Mouse (Mus musculus) CH12.LX (cell line): Measurements from ENCODE around the gene Greb1. TPM values are rescaled to one million over a fixed set of nuclear protein-coding genes. Genes with fewer than 3 reads are reported as not detected.

Experiments
- DNase-seq: peaks from one replicate; pipeline ENCODE4 v3.0.0-alpha.2; 2013; ENCODE audit errors: extremely low read depth
- H3K27ac ChIP-seq: 2 replicates; pipeline ENCODE4 v1.5.1; 2012; ENCODE audit warnings: low read depth, mild to moderate bottlenecking, control low read depth, moderate library complexity; ENCODE audit not compliant: insufficient read depth
- H3K27me3 ChIP-seq: replicated peaks from 2 replicates; pipeline ENCODE3; 2012; ENCODE audit warnings: inconsistent platforms
- H3K36me3 ChIP-seq, 2 experiments: replicated peaks in 1 of 2; 2 replicates each; pipeline versions ENCODE3 to v1.6.1; 2012; ENCODE audit warnings: inconsistent platforms in 1 of 2, low read length in 1 of 2, mild to moderate bottlenecking in 1 of 2, mixed read lengths in 1 of 2, moderate library complexity in 1 of 2; ENCODE audit not compliant: control insufficient read depth in 1 of 2, insufficient read depth in 1 of 2
- H3K4me1 ChIP-seq, 2 experiments: 2 replicates each; pipeline ENCODE4 v1.6.1; 2012; ENCODE audit warnings: inconsistent platforms in 1 of 2, moderate library complexity in 1 of 2; ENCODE audit not compliant: insufficient read depth in 2 of 2, control insufficient read depth in 1 of 2
- H3K4me2 ChIP-seq: 2 replicates; pipeline ENCODE4 v1.6.1; 2012; ENCODE audit warnings: low read depth, mild to moderate bottlenecking, control low read depth; ENCODE audit not compliant: poor library complexity, insufficient read depth, severe bottlenecking
- H3K4me3 ChIP-seq, 3 experiments: fragments of 150-350 bp in 1 of 3; sonication (generic) in 1 of 3; replicated peaks in 1 of 3; 2 replicates each; pipeline versions ENCODE3 to v1.5.1; 2011 to 2012; ENCODE audit warnings: low read depth in 2 of 3, low read length in 2 of 3, mild to moderate bottlenecking in 2 of 3, moderate library complexity in 2 of 3, control low read depth in 1 of 3, improper control_type of control experiment in 1 of 3, inconsistent platforms in 1 of 3, mixed read lengths in 1 of 3; ENCODE audit not compliant: poor library complexity in 1 of 3
- H3K79me2 ChIP-seq: replicated peaks from 2 replicates; pipeline ENCODE4 v1.6.1; 2012; ENCODE audit warnings: mild to moderate bottlenecking, moderate library complexity; ENCODE audit not compliant: control insufficient read depth, poor library complexity, insufficient read depth, severe bottlenecking; ENCODE audit errors: extremely low read depth
- H3K9ac ChIP-seq: 2 replicates; pipeline ENCODE4 v1.6.1; 2012; ENCODE audit warnings: low read depth, mild to moderate bottlenecking, control low read depth, moderate library complexity; ENCODE audit not compliant: insufficient read depth
- H3K9me3 ChIP-seq: replicated peaks from 2 replicates; pipeline ENCODE3; 2012; ENCODE audit warnings: low read length, inconsistent platforms, mixed read lengths
- BHLHE40 ChIP-seq: IDR thresholded peaks from 2 replicates; pipeline ENCODE4 v1.6.1; 2011; ENCODE audit warnings: mild to moderate bottlenecking, low read depth, low read length, improper control_type of control experiment
- CHD1 ChIP-seq: IDR thresholded peaks from 2 replicates; pipeline ENCODE4 v1.6.1; 2012; ENCODE audit warnings: low read depth, low read length, improper control_type of control experiment, inconsistent platforms
- CTCF ChIP-seq, 2 experiments: IDR thresholded peaks in 1 of 2; conservative IDR thresholded peaks in 1 of 2; 2 replicates each; pipeline ENCODE4 v1.5.1; 2011 to 2012; ENCODE audit warnings: low read depth in 2 of 2, low read length in 2 of 2, improper control_type of control experiment in 1 of 2, inconsistent platforms in 1 of 2, mild to moderate bottlenecking in 1 of 2, moderate library complexity in 1 of 2
- E2F4 ChIP-seq: IDR thresholded peaks from 2 replicates; pipeline ENCODE4 v1.6.1; 2011; ENCODE audit warnings: low read depth, low read length, improper control_type of control experiment; ENCODE audit not compliant: insufficient replicate concordance
- MAX ChIP-seq: IDR thresholded peaks from 2 replicates; pipeline ENCODE4 v1.6.1; 2011; ENCODE audit warnings: low read length, improper control_type of control experiment
- MAZ ChIP-seq: IDR thresholded peaks from 2 replicates; pipeline ENCODE4 v1.6.1; 2012; ENCODE audit warnings: low read depth, mild to moderate bottlenecking, inconsistent platforms, low read length, improper control_type of control experiment, moderate library complexity
- MYC ChIP-seq: IDR thresholded peaks from 2 replicates; pipeline ENCODE4 v1.6.1; 2011; ENCODE audit warnings: low read depth, mild to moderate bottlenecking, improper control_type of control experiment, low read length
- NELFE ChIP-seq: IDR thresholded peaks from 2 replicates; pipeline ENCODE4 v1.6.1; 2011; ENCODE audit warnings: low read depth, low read length, improper control_type of control experiment
- NRF1 ChIP-seq: IDR thresholded peaks from 2 replicates; pipeline ENCODE4 v1.6.1; 2014; ENCODE audit warnings: low read depth, mild to moderate bottlenecking, inconsistent platforms, low read length, improper control_type of control experiment, moderate library complexity
- POLR2AphosphoS2 ChIP-seq: IDR thresholded peaks from 2 replicates; pipeline ENCODE4 v1.6.1; 2011; ENCODE audit warnings: low read depth, low read length, improper control_type of control experiment
- SMC3 ChIP-seq: IDR thresholded peaks from 2 replicates; pipeline ENCODE4 v1.6.1; 2011; ENCODE audit warnings: low read depth, low read length, improper control_type of control experiment
- TBP ChIP-seq: conservative IDR thresholded peaks from 2 replicates; pipeline ENCODE4 v1.6.1; 2011; ENCODE audit warnings: low read depth, low read length, improper control_type of control experiment
- TCF12 ChIP-seq: IDR thresholded peaks from 2 replicates; pipeline ENCODE4 v1.6.1; 2014; ENCODE audit warnings: low read depth, mild to moderate bottlenecking, inconsistent platforms, low read length, improper control_type of control experiment
- USF1 ChIP-seq: IDR thresholded peaks from 2 replicates; pipeline ENCODE4 v1.6.1; 2014; ENCODE audit warnings: low read depth, mild to moderate bottlenecking, inconsistent platforms, low read length, improper control_type of control experiment
- ZKSCAN1 ChIP-seq: IDR thresholded peaks from 2 replicates; pipeline ENCODE4 v1.6.1; 2012; ENCODE audit warnings: low read depth, inconsistent platforms, low read length, improper control_type of control experiment, borderline replicate concordance
- ZNF384 ChIP-seq: IDR thresholded peaks from 2 replicates; pipeline ENCODE4 v1.6.1; 2012; ENCODE audit warnings: low read depth, low read length, improper control_type of control experiment, inconsistent platforms
- dilution Hi-C: fragments of 300-500 bp; cut with MboI; formaldehyde crosslinking; loops from 2 replicates; pipeline ENCODE4 v1.14.3; 2020; ENCODE audit warnings: low sequenced_read_pairs; ENCODE audit not compliant: extremely low pct_unique_long_range_greater_than_20kb, extremely low pct_ligation_motif_present
- in situ Hi-C: fragments of 300-500 bp; cut with MboI; formaldehyde crosslinking; loops from 3 replicates; pipeline ENCODE4 v1.14.3; 2019; ENCODE audit warnings: low sequenced_read_pairs, low pct_ligation_motif_present, low pct_unique_long_range_greater_than_20kb, mixed read lengths
- polyA plus RNA-seq: library from polyadenylated mRNA; unstranded; fragments of >175 nt; gene quantifications from 2 replicates; pipeline ENCODE4 v1.2.1, GENCODE M21; 2012; ENCODE audit warnings: low read depth; ENCODE audit not compliant: insufficient read length
- total RNA-seq, 2 experiments: library from RNA; depleted of rRNA; stranded (reverse); fragments of 300-350 nt in 1 of 2; fragments of >200 nt in 1 of 2; gene quantifications; 2 replicates each; pipeline ENCODE4 v1.2.3; 2012 to 2014

Greb1 gene
- total and polyA plus RNA-seq, 3 experiments = not detected

GRCm38 (mm10) chr12:16788600-16788999 is 12.1 kb downstream of the Greb1 start:
- Histone ChIP-seq H3K36me3 (no peaks in the 10 kb centered on the region), H3K9ac (no peak overlapping the region), H3K79me2 (no peaks in the 10 kb centered on the region), H3K4me2 (no peak overlapping the region), H3K9me3 (no peaks in the 10 kb centered on the region), H3K4me1 (no peaks in the 10 kb centered on the region), H3K4me3 (no peak overlapping the region), H3K27me3 (no peaks in the 10 kb centered on the region), H3K27ac (no peak overlapping the region)
- dilution Hi-C loops = no loop called here
- TF ChIP-seq USF1 (no peak), SMC3 (no peak), MYC (no peak), BHLHE40 (no peak)
- in situ Hi-C loops = no loop called here
- no peak for DNase-seq

GRCm38 (mm10) chr12:16781034-16781746 is 19.5 kb downstream of the Greb1 start:
- no peak overlapping the region for H3K27ac ChIP-seq
- H3K4me2 ChIP-seq = no peak overlapping the region
- H3K9me3 ChIP-seq = no peaks in the 10 kb centered on the region
- DNase-seq = no peak
- no peak overlapping the region for H3K4me3 ChIP-seq
- H3K9ac ChIP-seq = no peak overlapping the region
- TF ChIP-seq CHD1 = no peak
- TF ChIP-seq CTCF (conservative IDR thresholded peaks at IDR 0.05 in 1 of 2, IDR thresholded peaks at IDR 0.05 in 1 of 2; ENCODE audit: low read depth in 2 of 2, low read length in 2 of 2) = no peak
- no peak for TF ChIP-seq NRF1
- TF ChIP-seq MAX = no peak
- no peak for TF ChIP-seq SMC3
- no peak for TF ChIP-seq POLR2AphosphoS2
- TF ChIP-seq E2F4 = no peak
- TF ChIP-seq ZNF384 = no peak
- no peak for TF ChIP-seq TBP
- no peak for TF ChIP-seq ZKSCAN1
- no peak for TF ChIP-seq MAZ
- TF ChIP-seq NELFE = no peak
- no peak for TF ChIP-seq TCF12
- dilution Hi-C loops = no loop called here
- in situ Hi-C loops = no loop called here
- H3K36me3 ChIP-seq = no peaks in the 10 kb centered on the region
- no peaks in the 10 kb centered on the region for H3K79me2 ChIP-seq
- no peaks in the 10 kb centered on the region for H3K27me3 ChIP-seq
- H3K4me1 ChIP-seq = peaks cover 0 to 7% of the 10 kb centered on the region in 2 experiments; a peak in 1 of 4 replicates
